Mouse (Mus musculus) cortical plate, adult 2 months (tissue): ENCODE results near the gene Svbp.

Experiments
- CTCF ChIP-seq: fragments of 200-500 bp; IDR thresholded peaks from 2 replicates; pipeline ENCODE4 v1.5.1; 2011; ENCODE audit warnings: mild to moderate bottlenecking, control low read depth, low read length; ENCODE audit not compliant: insufficient read depth; ENCODE audit errors: extremely low read depth
- POLR2A ChIP-seq: fragments of 200-500 bp; IDR thresholded peaks from 2 replicates; pipeline ENCODE4 v1.6.1; 2011; ENCODE audit warnings: mild to moderate bottlenecking, low read length, control low read depth; ENCODE audit not compliant: insufficient read depth; ENCODE audit errors: extremely low read depth

- TF ChIP-seq CTCF (no peak), POLR2A (no peak)
These were observed 49.5 kb downstream of the Svbp start for GRCm38 (mm10) chr4:119244468-119245240.
